Mouse (Mus musculus): ENCODE measurements around the gene Slc30a7. TPM values are rescaled to one million over a fixed set of nuclear protein-coding genes. Genes with fewer than 3 reads are reported as not detected.

Slc30a7 gene
- polyA plus RNA-seq, 1 experiment from 2014 or later: 34.3 TPM

- 31% methylated on average over 1 of the region's 1 CpGs for WGBS
- Histone ChIP-seq H3K36me3 (ENCODE audit: control insufficient read depth, insufficient read depth, low read length) (peaks cover 69% of the 10 kb centered on the region), H3K27ac (replicated peaks; ENCODE audit: low read depth, low read length) (no peak overlapping the region), H3K9me3 (ENCODE audit: control insufficient read depth, low read length) (no peaks in the 10 kb centered on the region), H3K9ac (ENCODE audit: low read depth, low read length) (no peak overlapping the region), H3K4me2 (ENCODE audit: low read depth, low read length) (no peak overlapping the region), H3K4me1 (ENCODE audit: control insufficient read depth, insufficient read depth, low read length) (no peaks in the 10 kb centered on the region), H3K27me3 (replicated peaks; ENCODE audit: control insufficient read depth, insufficient read depth, low read length) (no peaks in the 10 kb centered on the region), H3K4me3 (ENCODE audit: low read depth, low read length) (no peak overlapping the region)
- DNase-seq (ENCODE audit: low spot score) (peak; percentile 54), ATAC-seq (ENCODE audit: low read depth) (no peak)
Measured at GRCm38 (mm10) chr3:115979000-115979399, 28.2 kb downstream of the Slc30a7 start.

GRCm38 (mm10) chr3:115974995-115975394, 32.2 kb downstream of the Slc30a7 start:
- no peaks in the 10 kb centered on the region for H3K27me3 ChIP-seq (replicated peaks; ENCODE audit: control insufficient read depth, insufficient read depth, low read length)
- H3K36me3 ChIP-seq (ENCODE audit: control insufficient read depth, insufficient read depth, low read length): peaks cover 67% of the 10 kb centered on the region
- DNase-seq (ENCODE audit: low spot score): no peak
- H3K27ac ChIP-seq (replicated peaks; ENCODE audit: low read depth, low read length): no peak overlapping the region
- no peak overlapping the region for H3K4me2 ChIP-seq (ENCODE audit: low read depth, low read length)
- no peak for ATAC-seq (ENCODE audit: low read depth)
- H3K9me3 ChIP-seq (ENCODE audit: control insufficient read depth, low read length): no peaks in the 10 kb centered on the region
- H3K4me1 ChIP-seq (ENCODE audit: control insufficient read depth, insufficient read depth, low read length): no peaks in the 10 kb centered on the region
- no peak overlapping the region for H3K4me3 ChIP-seq (ENCODE audit: low read depth, low read length)
- 94% methylated on average over 10 of the region's 10 CpGs for WGBS
- no peak overlapping the region for H3K9ac ChIP-seq (ENCODE audit: low read depth, low read length)

GRCm38 (mm10) chr3:115974228-115974627, 33.0 kb downstream of the Slc30a7 start:
- H3K36me3 ChIP-seq (ENCODE audit: control insufficient read depth, insufficient read depth, low read length): peaks cover 64% of the 10 kb centered on the region; the same call in 1 of the 2 replicates
- H3K9me3 ChIP-seq (ENCODE audit: control insufficient read depth, low read length): no peaks in the 10 kb centered on the region
- H3K27ac ChIP-seq (replicated peaks; ENCODE audit: low read depth, low read length): no peak overlapping the region
- DNase-seq (ENCODE audit: low spot score) (no peak), ATAC-seq (ENCODE audit: low read depth) (no peak)
- H3K27me3 ChIP-seq (replicated peaks; ENCODE audit: control insufficient read depth, insufficient read depth, low read length): no peaks in the 10 kb centered on the region
- H3K4me3 ChIP-seq (ENCODE audit: low read depth, low read length): no peak overlapping the region
- 85% methylated on average over 6 of the region's 6 CpGs for WGBS
- H3K9ac ChIP-seq (ENCODE audit: low read depth, low read length): no peak overlapping the region
- H3K4me1 ChIP-seq (ENCODE audit: control insufficient read depth, insufficient read depth, low read length): no peaks in the 10 kb centered on the region
- no peak overlapping the region for H3K4me2 ChIP-seq (ENCODE audit: low read depth, low read length)

- DNase-seq (ENCODE audit: low spot score) (no peak), ATAC-seq (ENCODE audit: low read depth) (no peak)
- no peak overlapping the region for H3K9ac ChIP-seq (ENCODE audit: low read depth, low read length)
- H3K36me3 ChIP-seq (ENCODE audit: control insufficient read depth, insufficient read depth, low read length): peaks cover 49% of the 10 kb centered on the region; the same call in 1 of the 2 replicates
- WGBS: 89% methylated on average over 14 of the region's 14 CpGs
- no peaks in the 10 kb centered on the region for H3K27me3 ChIP-seq (replicated peaks; ENCODE audit: control insufficient read depth, insufficient read depth, low read length)
- H3K4me2 ChIP-seq (ENCODE audit: low read depth, low read length): no peak overlapping the region
- H3K9me3 ChIP-seq (ENCODE audit: control insufficient read depth, low read length): no peaks in the 10 kb centered on the region
- H3K4me1 ChIP-seq (ENCODE audit: control insufficient read depth, insufficient read depth, low read length): no peaks in the 10 kb centered on the region
- H3K27ac ChIP-seq (replicated peaks; ENCODE audit: low read depth, low read length): no peak overlapping the region
- no peak overlapping the region for H3K4me3 ChIP-seq (ENCODE audit: low read depth, low read length)
Measured at GRCm38 (mm10) chr3:115971891-115972646, 35.1 kb downstream of the Slc30a7 start.

- WGBS: 94% methylated on average over 20 of the region's 20 CpGs
- no peak overlapping the region for H3K9ac ChIP-seq (ENCODE audit: low read depth, low read length)
- H3K27me3 ChIP-seq (replicated peaks; ENCODE audit: control insufficient read depth, insufficient read depth, low read length): no peaks in the 10 kb centered on the region
- ATAC-seq (ENCODE audit: low read depth) (no peak), DNase-seq (ENCODE audit: low spot score) (no peak)
- no peaks in the 10 kb centered on the region for H3K9me3 ChIP-seq (ENCODE audit: control insufficient read depth, low read length)
- no peak overlapping the region for H3K27ac ChIP-seq (replicated peaks; ENCODE audit: low read depth, low read length)
- H3K4me2 ChIP-seq (ENCODE audit: low read depth, low read length): no peak overlapping the region
- H3K4me3 ChIP-seq (ENCODE audit: low read depth, low read length): no peak overlapping the region
- peaks cover 43% of the 10 kb centered on the region; the same call in 1 of the 2 replicates for H3K36me3 ChIP-seq (ENCODE audit: control insufficient read depth, insufficient read depth, low read length)
- H3K4me1 ChIP-seq (ENCODE audit: control insufficient read depth, insufficient read depth, low read length): no peaks in the 10 kb centered on the region
Measured at GRCm38 (mm10) chr3:115971045-115971785, 36.0 kb downstream of the Slc30a7 start.

GRCm38 (mm10) chr3:115968745-115969530, 38.3 kb downstream of the Slc30a7 start:
- H3K4me1 ChIP-seq (ENCODE audit: control insufficient read depth, insufficient read depth, low read length): no peaks in the 10 kb centered on the region
- no peak overlapping the region for H3K4me2 ChIP-seq (ENCODE audit: low read depth, low read length)
- no peak overlapping the region for H3K4me3 ChIP-seq (ENCODE audit: low read depth, low read length)
- peak overlapping the region; percentile 40 for H3K27ac ChIP-seq (replicated peaks; ENCODE audit: low read depth, low read length)
- no peaks in the 10 kb centered on the region for H3K9me3 ChIP-seq (ENCODE audit: control insufficient read depth, low read length)
- H3K9ac ChIP-seq (ENCODE audit: low read depth, low read length): no peak overlapping the region
- 77% methylated on average over 10 of the region's 10 CpGs for WGBS
- DNase-seq (ENCODE audit: low spot score): peak; percentile 88
- peak; percentile 92 for ATAC-seq (ENCODE audit: low read depth)
- H3K27me3 ChIP-seq (replicated peaks; ENCODE audit: control insufficient read depth, insufficient read depth, low read length): no peaks in the 10 kb centered on the region
- H3K36me3 ChIP-seq (ENCODE audit: control insufficient read depth, insufficient read depth, low read length): peaks cover 29% of the 10 kb centered on the region; the same call in 1 of the 2 replicates

GRCm38 (mm10) chr3:115964071-115964470, 43.1 kb downstream of the Slc30a7 start:
- H3K36me3 ChIP-seq (ENCODE audit: control insufficient read depth, insufficient read depth, low read length): peaks cover 2% of the 10 kb centered on the region
- H3K9ac ChIP-seq (ENCODE audit: low read depth, low read length): no peak overlapping the region
- H3K4me1 ChIP-seq (ENCODE audit: control insufficient read depth, insufficient read depth, low read length): peaks cover 6% of the 10 kb centered on the region; the same call in 1 of the 2 replicates
- WGBS: 45% methylated on average over 5 of the region's 5 CpGs
- no peak overlapping the region for H3K27ac ChIP-seq (replicated peaks; ENCODE audit: low read depth, low read length)
- DNase-seq (ENCODE audit: low spot score) (peak; percentile 72), ATAC-seq (ENCODE audit: low read depth) (peak; percentile 51; the same call in 1 of the 2 replicates)
- no peaks in the 10 kb centered on the region for H3K27me3 ChIP-seq (replicated peaks; ENCODE audit: control insufficient read depth, insufficient read depth, low read length)
- no peak overlapping the region for H3K4me3 ChIP-seq (ENCODE audit: low read depth, low read length)
- H3K4me2 ChIP-seq (ENCODE audit: low read depth, low read length): no peak overlapping the region
- H3K9me3 ChIP-seq (ENCODE audit: control insufficient read depth, low read length): no peaks in the 10 kb centered on the region

- Histone ChIP-seq H3K4me1 (ENCODE audit: control insufficient read depth, insufficient read depth, low read length) (peaks cover 6% of the 10 kb centered on the region; the same call in 1 of the 2 replicates), H3K27ac (replicated peaks; ENCODE audit: low read depth, low read length) (no peak overlapping the region), H3K36me3 (ENCODE audit: control insufficient read depth, insufficient read depth, low read length) (peaks cover 7% of the 10 kb centered on the region), H3K4me2 (ENCODE audit: low read depth, low read length) (no peak overlapping the region), H3K27me3 (replicated peaks; ENCODE audit: control insufficient read depth, insufficient read depth, low read length) (no peaks in the 10 kb centered on the region), H3K4me3 (ENCODE audit: low read depth, low read length) (no peak overlapping the region), H3K9ac (ENCODE audit: low read depth, low read length) (no peak overlapping the region), H3K9me3 (ENCODE audit: control insufficient read depth, low read length) (no peaks in the 10 kb centered on the region)
- WGBS: 97% methylated on average over 1 of the region's 1 CpGs
- ATAC-seq (ENCODE audit: low read depth): no peak
- no peak for DNase-seq (ENCODE audit: low spot score)
Measured at GRCm38 (mm10) chr3:115963597-115963996, 43.6 kb downstream of the Slc30a7 start.

Data from embryonic facial prominence, embryonic 14.5 days (tissue).